Mouse (Mus musculus) embryonic facial prominence, embryonic 10.5 days (tissue): ENCODE data around the gene Olfml2a. TPM values are rescaled to one million over a fixed set of nuclear protein-coding genes. Genes with fewer than 3 reads are reported as not detected.
A peak's percentile ranks its signal among the peaks of the same experiment; 100 is the strongest.

Experiments used
- DNase-seq: peaks from one replicate; pipeline ENCODE4 v3.0.0-alpha.2; 2017; ENCODE audit warnings: low spot score
- H3K27ac ChIP-seq: fragments of 300-500 bp; sonication (generic); replicated peaks from 2 replicates; pipeline ENCODE4 v1.5.1; 2016; ENCODE audit warnings: mild to moderate bottlenecking
- H3K27me3 ChIP-seq: fragments of 300-500 bp; sonication (generic); replicated peaks from 2 replicates; pipeline ENCODE4 v1.6.1; 2016; ENCODE audit warnings: low read depth, mild to moderate bottlenecking; ENCODE audit not compliant: poor library complexity, severe bottlenecking
- H3K36me3 ChIP-seq: fragments of 300-500 bp; sonication (generic); replicated peaks from 2 replicates; pipeline ENCODE4 v1.6.1; 2016; ENCODE audit warnings: mild to moderate bottlenecking, moderate library complexity
- H3K4me1 ChIP-seq: fragments of 300-500 bp; sonication (generic); 2 replicates; pipeline ENCODE4 v1.6.1; 2016
- H3K4me3 ChIP-seq: fragments of 300-500 bp; sonication (generic); 2 replicates; pipeline ENCODE4 v1.5.1; 2016; ENCODE audit warnings: mild to moderate bottlenecking, moderate library complexity
- H3K9me3 ChIP-seq: fragments of 300-500 bp; sonication (generic); 2 replicates; pipeline ENCODE4 v1.6.1; 2016; ENCODE audit warnings: mild to moderate bottlenecking
- WGBS: fragments of 180-500 bp; shearing (Covaris S2); methylation state at CpG from one replicate; pipeline ENCODE4 v1.1.7; 2016; 5-methylcytosine and 5-hydroxymethylcytosine counted together
- polyA plus RNA-seq: library from polyadenylated mRNA; unstranded; fragments of >200 nt; fragmentation: Nextera tagmentation; extraction: Ambion mirVana; gene quantifications from 2 replicates; pipeline ENCODE4 v1.2.1, GENCODE M21; 2016

Gene Olfml2a
- polyA plus RNA-seq, result 1.3 and 1.9 TPM in 2 replicates

GRCm38 (mm10) chr2:38931851-38932667 is at the start of gene Olfml2a:
Gene Olfml2a (plus strand): TSS chr2:38931978.
- Histone ChIP-seq H3K36me3 (no peaks in the 10 kb centered on the region), H3K4me3 (peak within 1 kb of the TSS; percentile 60), H3K27ac (peak within 1 kb of the TSS; percentile 49), H3K27me3 (peaks cover 20% of the 10 kb centered on the region), H3K4me1 (peaks cover 40% of the 10 kb centered on the region), H3K9me3 (no peaks in the 10 kb centered on the region)
- 6% methylated on average over 32 of the region's 32 CpGs for WGBS
- peak; percentile 81 for DNase-seq

- H3K36me3 ChIP-seq, result peaks cover 11% of the 10 kb centered on the region
- H3K27ac ChIP-seq, result no peak overlapping the region
- H3K4me3 ChIP-seq, result no peak overlapping the region
- H3K9me3 ChIP-seq, result no peaks in the 10 kb centered on the region
- H3K27me3 ChIP-seq, result no peaks in the 10 kb centered on the region
- DNase-seq, result no peak
- no peaks in the 10 kb centered on the region for H3K4me1 ChIP-seq
Measured at GRCm38 (mm10) chr2:38902866-38903265, 28.9 kb upstream of the Olfml2a start.

GRCm38 (mm10) chr2:38904290-38904689 is 27.5 kb upstream of the Olfml2a start:
- 89% methylated on average over 1 of the region's 1 CpGs for WGBS
- DNase-seq, result no peak
- no peaks in the 10 kb centered on the region for H3K9me3 ChIP-seq
- H3K27me3 ChIP-seq, result no peaks in the 10 kb centered on the region
- H3K27ac ChIP-seq, result no peak overlapping the region
- H3K36me3 ChIP-seq, result peaks cover 6% of the 10 kb centered on the region; the same call in 1 of the 2 replicates
- no peak overlapping the region for H3K4me3 ChIP-seq
- H3K4me1 ChIP-seq, result 0 out of 2 replicates have a peak, but pooled peaks cover 4% of the 10 kb centered on the region

- Histone ChIP-seq H3K27me3 (no peaks in the 10 kb centered on the region), H3K36me3 (0 out of 2 replicates have a peak, but pooled peaks cover 6% of the 10 kb centered on the region), H3K27ac (no peak overlapping the region), H3K4me1 (0 out of 2 replicates have a peak, but pooled peaks cover 4% of the 10 kb centered on the region), H3K4me3 (no peak overlapping the region), H3K9me3 (no peaks in the 10 kb centered on the region)
- WGBS, result 84% methylated on average over 5 of the region's 5 CpGs
- DNase-seq, result no peak
Measured at GRCm38 (mm10) chr2:38906097-38906496, 25.7 kb upstream of the Olfml2a start.

- no peaks in the 10 kb centered on the region for H3K9me3 ChIP-seq
- H3K4me3 ChIP-seq, result no peak overlapping the region
- H3K27me3 ChIP-seq, result no peaks in the 10 kb centered on the region
- H3K4me1 ChIP-seq, result 0 out of 2 replicates have a peak, but pooled peaks cover 4% of the 10 kb centered on the region
- DNase-seq, result no peak
- H3K36me3 ChIP-seq, result 0 out of 2 replicates have a peak, but pooled peaks cover 6% of the 10 kb centered on the region
- H3K27ac ChIP-seq, result no peak overlapping the region
- WGBS, result 80% methylated on average over 1 of the region's 1 CpGs
Measured at GRCm38 (mm10) chr2:38908604-38909003, 23.2 kb upstream of the Olfml2a start.

- Histone ChIP-seq H3K36me3 (no peaks in the 10 kb centered on the region), H3K27me3 (no peaks in the 10 kb centered on the region), H3K4me1 (peaks cover 13% of the 10 kb centered on the region), H3K27ac (no peak overlapping the region), H3K9me3 (no peaks in the 10 kb centered on the region), H3K4me3 (no peak overlapping the region)
- WGBS, result 34% methylated on average over 1 of the region's 1 CpGs
- DNase-seq, result no peak
Measured at GRCm38 (mm10) chr2:38914517-38914916, 17.3 kb upstream of the Olfml2a start.

GRCm38 (mm10) chr2:38914965-38915364 is 16.8 kb upstream of the Olfml2a start:
- Histone ChIP-seq H3K27me3 (no peaks in the 10 kb centered on the region), H3K4me1 (peaks cover 13% of the 10 kb centered on the region), H3K27ac (no peak overlapping the region), H3K9me3 (no peaks in the 10 kb centered on the region), H3K4me3 (no peak overlapping the region), H3K36me3 (no peaks in the 10 kb centered on the region)
- DNase-seq, result peak; percentile 28
- WGBS, result 13% methylated on average over 4 of the region's 4 CpGs

GRCm38 (mm10) chr2:38916947-38917691 is 14.7 kb upstream of the Olfml2a start:
- DNase-seq, result no peak
- WGBS, result 23% methylated on average over 4 of the region's 4 CpGs
- Histone ChIP-seq H3K9me3 (no peaks in the 10 kb centered on the region), H3K36me3 (no peaks in the 10 kb centered on the region), H3K4me3 (no peak overlapping the region), H3K4me1 (peaks cover 17% of the 10 kb centered on the region), H3K27me3 (no peaks in the 10 kb centered on the region), H3K27ac (no peak overlapping the region)

GRCm38 (mm10) chr2:38921374-38921773 is 10.4 kb upstream of the Olfml2a start:
- Histone ChIP-seq H3K36me3 (no peaks in the 10 kb centered on the region), H3K27me3 (no peaks in the 10 kb centered on the region), H3K4me1 (peaks cover 21% of the 10 kb centered on the region), H3K27ac (no peak overlapping the region), H3K9me3 (no peaks in the 10 kb centered on the region), H3K4me3 (no peak overlapping the region)
- WGBS, result 35% methylated on average over 1 of the region's 1 CpGs
- DNase-seq, result no peak

- no peaks in the 10 kb centered on the region for H3K27me3 ChIP-seq
- H3K9me3 ChIP-seq, result no peaks in the 10 kb centered on the region
- H3K27ac ChIP-seq, result no peak overlapping the region
- no peaks in the 10 kb centered on the region for H3K36me3 ChIP-seq
- WGBS, result 23% methylated on average over 3 of the region's 3 CpGs
- no peak overlapping the region for H3K4me3 ChIP-seq
- no peak for DNase-seq
- H3K4me1 ChIP-seq, result peaks cover 30% of the 10 kb centered on the region
Measured at GRCm38 (mm10) chr2:38923471-38923870, 8.3 kb upstream of the Olfml2a start.

GRCm38 (mm10) chr2:38923911-38924310 is 7.9 kb upstream of the Olfml2a start:
- Histone ChIP-seq H3K4me1 (peaks cover 30% of the 10 kb centered on the region), H3K9me3 (no peaks in the 10 kb centered on the region), H3K36me3 (no peaks in the 10 kb centered on the region), H3K27ac (no peak overlapping the region), H3K27me3 (no peaks in the 10 kb centered on the region), H3K4me3 (peak overlapping the region; percentile 92; the same call in 1 of the 2 replicates)
- no peak for DNase-seq
- 41% methylated on average over 2 of the region's 2 CpGs for WGBS

- Histone ChIP-seq H3K9me3 (no peaks in the 10 kb centered on the region), H3K4me1 (peaks cover 30% of the 10 kb centered on the region), H3K36me3 (no peaks in the 10 kb centered on the region), H3K4me3 (peak overlapping the region; percentile 92), H3K27me3 (no peaks in the 10 kb centered on the region), H3K27ac (no peak overlapping the region)
- 2% methylated on average over 10 of the region's 10 CpGs for WGBS
- no peak for DNase-seq
Measured at GRCm38 (mm10) chr2:38924571-38924970, 7.2 kb upstream of the Olfml2a start.
